Mouse (Mus musculus) spleen, embryonic (tissue): ENCODE measurements around the gene Ebf1.

Source experiments
- CTCF ChIA-PET: fragments of 350-600 bp; sonication (Branson Sonifier 250); formaldehyde crosslinking; loops from one replicate; lab custom pipeline; 2022; lab: Charles Lee

Ebf1 gene

GRCm38 (mm10) chr11:44656916-44657315 lies 39.8 kb downstream of the Ebf1 start:
- CTCF ChIA-PET, result no interaction called here

- CTCF ChIA-PET, result no interaction called here
These were observed 40.8 kb downstream of the Ebf1 start for GRCm38 (mm10) chr11:44657833-44658395.

GRCm38 (mm10) chr11:44661875-44662274 lies 44.8 kb downstream of the Ebf1 start:
- CTCF ChIA-PET, result no interaction called here

DNA sequence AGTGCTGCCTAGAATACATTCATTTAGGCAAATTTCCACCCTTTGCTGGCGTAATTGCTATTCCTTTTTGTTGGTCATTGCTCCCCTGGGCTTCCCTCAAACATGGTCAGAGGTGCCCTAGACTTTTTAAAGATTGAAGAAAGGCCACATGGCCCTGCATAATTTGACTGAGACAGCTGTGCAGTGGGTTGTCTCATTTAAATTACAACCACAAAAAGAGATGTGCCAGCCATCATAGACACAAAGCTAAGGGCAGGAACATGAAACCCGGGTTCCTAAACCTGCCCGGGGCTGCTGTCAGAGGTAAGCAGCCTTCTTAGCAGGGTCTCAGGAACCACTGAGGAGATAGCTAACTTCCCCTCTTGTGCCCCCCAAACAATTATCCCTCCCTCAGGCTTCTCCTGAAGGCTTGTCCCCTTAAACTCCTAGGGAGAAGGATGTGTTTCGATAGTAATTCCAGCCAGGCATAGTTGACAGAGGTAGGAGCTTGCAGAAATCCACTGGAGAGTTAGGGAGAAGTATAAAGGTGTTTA lies 46.6 kb downstream of the Ebf1 start:
- CTCF ChIA-PET, result no interaction called here

DNA sequence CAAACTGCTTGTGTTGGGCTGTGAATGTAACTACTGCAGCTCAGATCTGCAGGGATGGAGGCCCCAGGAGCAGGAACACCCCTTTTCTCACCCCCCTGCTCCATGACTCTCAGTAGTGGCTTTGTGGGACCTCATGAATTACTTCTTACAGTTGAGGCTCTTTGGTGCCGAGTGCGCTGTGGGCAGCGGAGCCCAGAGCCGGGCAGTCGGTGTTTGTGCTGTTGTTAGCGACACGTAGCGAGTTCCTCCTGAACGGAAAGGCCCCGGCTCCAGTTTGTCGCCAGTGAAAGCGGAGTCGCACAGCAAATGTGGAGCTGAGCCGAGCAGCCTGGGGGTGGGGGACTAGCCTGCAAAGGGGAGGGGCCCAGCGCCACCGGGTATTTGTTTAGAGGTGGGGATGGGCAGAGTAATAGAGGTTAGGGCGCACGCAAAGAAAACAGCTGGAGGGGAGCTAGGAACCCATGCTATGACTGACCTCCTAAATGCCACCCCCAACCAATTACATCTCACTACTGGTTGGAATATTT lies 48.1 kb downstream of the Ebf1 start:
- CTCF ChIA-PET, result no interaction called here

GRCm38 (mm10) chr11:44665741-44666531 lies 48.8 kb downstream of the Ebf1 start:
- CTCF ChIA-PET, result no interaction called here

GRCm38 (mm10) chr11:44666741-44667140 lies 49.6 kb downstream of the Ebf1 start:
- CTCF ChIA-PET, result no interaction called here

DNA sequence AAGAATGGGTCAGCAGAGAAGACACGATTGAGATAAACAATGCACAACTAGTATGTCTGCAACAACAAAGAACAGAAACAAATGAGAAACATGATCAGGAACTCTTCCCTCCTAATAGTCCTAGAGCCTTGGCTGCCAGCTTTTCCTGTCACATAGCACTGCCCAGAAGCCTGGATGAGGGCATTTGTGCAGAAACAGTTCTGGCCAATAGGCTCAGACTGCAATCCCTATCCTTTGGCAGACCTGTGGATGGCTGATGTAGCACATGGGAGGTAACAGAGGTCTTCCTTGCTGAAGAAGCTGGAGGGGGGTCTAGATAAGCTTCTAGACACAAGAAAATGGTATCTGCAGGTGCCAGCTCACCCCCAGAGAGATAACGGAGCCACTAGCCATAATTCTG lies 64.2 kb downstream of the Ebf1 start:
- CTCF ChIA-PET, result no interaction called here

DNA sequence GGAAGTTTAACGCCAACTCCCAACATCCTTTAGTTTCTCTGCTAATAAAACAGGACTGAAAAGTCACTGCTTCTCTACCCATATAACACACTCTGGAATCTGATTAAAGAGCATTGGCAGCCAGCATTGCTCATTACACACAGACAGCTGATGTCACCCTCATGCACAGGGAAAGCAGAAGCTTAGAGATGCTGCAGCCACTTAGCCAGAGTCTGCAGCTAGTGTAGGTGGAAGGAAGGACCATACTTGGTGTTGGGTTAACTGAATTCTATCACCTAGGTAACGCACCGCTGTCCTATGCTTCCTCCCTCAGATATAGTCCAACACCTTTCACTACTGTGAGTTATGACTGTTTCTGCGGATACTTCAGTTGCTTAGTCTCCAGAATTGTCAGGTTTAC lies 64.9 kb downstream of the Ebf1 start:
- CTCF ChIA-PET, result interaction anchor here (0.6 kb wide), 1 partner anchor 98 kb away, joined by 3 read pairs; no protein-coding TSS in a partner anchor

DNA sequence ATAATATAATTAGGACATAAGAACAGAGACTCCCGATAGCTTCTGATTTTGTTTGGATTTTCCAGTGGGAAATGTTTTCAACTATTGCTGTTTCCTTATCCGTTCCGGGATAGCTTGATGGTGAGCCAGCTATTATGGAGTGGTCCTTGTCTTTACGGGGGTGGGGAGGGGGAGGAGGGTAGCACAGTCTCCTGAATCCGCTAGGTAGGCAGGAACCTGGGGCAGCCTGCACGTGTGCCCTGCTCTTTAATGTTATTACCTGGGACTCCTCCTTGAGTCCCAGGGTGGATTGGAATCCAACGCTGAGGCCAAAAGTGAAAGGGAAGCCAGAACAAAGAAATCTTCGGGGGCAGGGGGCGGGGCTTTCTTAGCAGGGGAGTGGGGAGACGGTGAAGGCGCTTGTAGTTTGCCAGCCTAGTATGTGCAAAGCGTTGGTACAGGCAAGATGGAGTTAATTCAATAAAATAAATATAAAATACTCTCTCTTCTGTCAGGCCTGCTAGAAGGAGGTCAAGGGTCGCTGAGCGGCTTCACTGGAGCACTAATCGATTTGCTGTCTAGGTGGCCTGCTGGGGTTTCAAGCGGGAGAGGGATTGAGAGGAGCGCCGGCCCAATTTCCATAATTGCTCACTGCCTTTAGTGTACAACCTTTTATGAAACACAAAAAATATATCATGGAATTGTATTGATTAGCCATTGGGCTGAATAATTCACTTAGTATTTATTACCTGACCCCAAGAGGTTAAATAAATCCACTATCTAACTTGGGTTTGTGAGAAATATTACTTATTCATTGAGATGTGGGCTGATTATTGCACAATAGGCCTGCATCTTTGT lies 65.8 kb downstream of the Ebf1 start:
- CTCF ChIA-PET, result interaction anchor here (0.6 to 0.7 kb wide), 2 partner anchors 15 to 65 kb away, joined by 3 read pairs; no protein-coding TSS in a partner anchor

GRCm38 (mm10) chr11:44684486-44685076 lies 67.5 kb downstream of the Ebf1 start:
- CTCF ChIA-PET, result no interaction called here

GRCm38 (mm10) chr11:44685129-44685528 lies 68.0 kb downstream of the Ebf1 start:
- CTCF ChIA-PET, result no interaction called here

- CTCF ChIA-PET, result no interaction called here
These were observed 68.8 kb downstream of the Ebf1 start for GRCm38 (mm10) chr11:44685911-44686361.

DNA sequence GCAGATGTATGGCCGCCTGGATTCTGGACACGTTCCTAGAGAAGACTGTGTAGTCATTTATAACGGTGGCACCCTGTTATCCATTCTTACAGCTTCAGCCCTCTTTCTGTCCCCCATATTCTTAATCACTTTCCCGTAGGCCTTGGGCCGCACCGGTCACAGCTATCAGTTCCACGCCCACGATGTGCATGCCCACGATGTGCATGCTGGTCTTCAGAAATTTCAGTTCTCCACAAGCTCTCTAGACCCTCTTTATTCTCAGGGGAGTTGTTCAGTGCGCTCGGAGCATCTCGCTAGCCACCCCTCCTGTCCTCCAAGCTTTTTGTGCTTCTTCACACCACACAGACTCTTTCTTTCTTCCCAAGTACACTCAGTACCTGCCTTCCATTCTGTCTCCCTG lies 69.3 kb downstream of the Ebf1 start:
- CTCF ChIA-PET, result interaction anchor here (0.7 kb wide), 1 partner anchor 640 kb away, joined by 5 read pairs; no protein-coding TSS in a partner anchor

GRCm38 (mm10) chr11:44688542-44688941 lies 71.4 kb downstream of the Ebf1 start:
- CTCF ChIA-PET, result interaction anchor here (0.6 kb wide), 1 partner anchor 321 kb away, joined by 5 read pairs; no protein-coding TSS in a partner anchor

- CTCF ChIA-PET, result no interaction called here
These were observed 72.6 kb downstream of the Ebf1 start for GRCm38 (mm10) chr11:44689571-44690264.

DNA sequence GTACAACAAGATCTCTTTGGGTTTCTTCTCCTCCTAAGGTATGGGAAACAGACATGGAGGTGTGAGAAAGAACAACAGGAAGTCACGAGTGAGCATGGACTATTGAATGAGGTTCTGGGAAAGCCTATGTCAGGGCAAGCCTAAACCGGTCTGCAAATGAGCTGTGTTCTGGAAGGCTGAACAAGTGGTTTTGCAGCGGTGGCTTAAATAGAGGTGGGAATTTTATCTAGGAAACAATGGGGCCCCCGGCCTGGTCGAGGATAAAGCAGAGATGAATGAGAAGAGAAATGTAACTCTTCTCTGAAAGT lies 73.1 kb downstream of the Ebf1 start:
- CTCF ChIA-PET, result no interaction called here

- CTCF ChIA-PET, result no interaction called here
These were observed 78.3 kb downstream of the Ebf1 start for GRCm38 (mm10) chr11:44695416-44695815.

DNA sequence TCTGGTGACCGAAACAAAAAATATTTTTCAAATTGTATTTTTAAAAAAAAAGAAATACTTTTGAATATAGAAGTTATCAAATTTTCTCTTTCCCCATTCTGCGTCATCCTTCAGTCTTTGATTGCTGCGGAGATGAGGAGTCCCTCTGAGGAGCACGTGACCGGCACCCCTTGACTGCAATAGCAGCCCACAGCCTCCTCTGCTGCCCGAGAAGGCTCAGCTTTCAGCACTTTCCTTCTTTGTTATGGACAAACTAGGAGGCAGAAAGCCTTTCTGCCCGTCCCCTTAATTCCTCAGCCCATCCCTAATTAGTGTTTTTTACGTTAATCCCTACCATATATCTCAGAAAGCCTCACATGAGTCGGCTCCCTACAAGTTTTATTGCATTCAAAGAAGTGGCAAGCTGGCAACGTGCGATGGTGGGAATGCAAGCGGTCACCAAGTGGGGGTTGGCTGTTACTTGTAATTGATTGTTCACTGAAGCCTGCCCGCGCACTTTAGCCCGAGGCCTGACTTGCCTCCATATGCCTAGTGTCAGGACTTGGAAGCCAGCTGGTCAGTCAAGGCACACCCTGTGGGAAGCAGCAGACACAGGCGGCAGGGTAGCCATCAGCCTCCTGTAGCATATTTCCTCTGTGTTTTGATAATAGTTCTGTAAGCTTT lies 79.6 kb downstream of the Ebf1 start:
- CTCF ChIA-PET, result interaction anchor here (0.7 kb wide), 1 partner anchor 23 kb away, joined by 3 read pairs; no protein-coding TSS in a partner anchor

- CTCF ChIA-PET, result no interaction called here
These were observed 83.1 kb downstream of the Ebf1 start for GRCm38 (mm10) chr11:44700181-44700580.
